In the genomic region with DNA sequence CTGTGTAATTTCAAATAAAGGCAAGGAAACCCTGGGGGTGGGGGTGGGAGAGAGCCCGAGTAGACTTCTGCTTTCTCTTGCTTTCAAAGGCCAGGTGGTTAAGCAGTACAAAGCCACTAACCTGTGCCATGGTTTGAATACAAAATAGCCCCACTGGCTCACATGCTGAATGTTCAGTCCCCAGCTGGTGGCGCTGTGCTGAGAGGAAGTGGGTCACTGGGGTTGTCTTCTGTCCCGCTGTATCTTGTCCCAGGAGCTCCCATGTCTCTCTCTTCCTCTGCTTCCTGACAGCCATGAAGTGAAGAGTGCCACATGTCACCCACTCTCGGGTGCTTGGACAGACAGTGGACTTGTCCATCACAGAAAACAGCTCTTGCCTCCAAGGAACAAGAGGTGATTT, we compare ENCODE assay signal across 11 mouse cellular contexts. TPM values are rescaled to one million over a fixed set of nuclear protein-coding genes. Genes with fewer than 3 reads are reported as not detected.
DNase-seq lines count a peak whose midpoint lies in the region; ATAC-seq and TF ChIP-seq lines count a peak whose summit lies in the region.
"Had no signal": no experiment of that assay in that cellular context is flagged by ENCODE, and none has a peak within 500 bp of the region (broad histone marks: within the 10 kb centered on the region; RNA-seq: fewer than 3 reads in every experiment).

No protein-coding gene starts in this region.

- intact Hi-C loops in left cerebral cortex, postnatal 25 days (cut with DNase I): no loop called here

- in situ Hi-C loops in Patski (cut with MboI; ENCODE audit: low pct_unique_long_range_greater_than_20kb): no loop called here

- H3K36me3 ChIP-seq in liver, postnatal 0 days (replicated peaks; ENCODE audit: insufficient read depth, low read length): no peaks in the 10 kb centered on the region
- H3K36me3 ChIP-seq: midbrain, embryonic 15.5 days had no signal

- no peak overlapping the region for H3K9ac ChIP-seq in liver, postnatal 0 days (replicated peaks)
- H3K9ac ChIP-seq: forebrain, embryonic 13.5 days; midbrain, embryonic 15.5 days had no signal

- H3K27me3 ChIP-seq in Patski: peaks cover 4% of the 10 kb centered on the region
- H3K27me3 ChIP-seq in liver, postnatal 0 days (ENCODE audit: insufficient read depth, low read length): no peaks in the 10 kb centered on the region
- H3K27me3 ChIP-seq: midbrain, embryonic 15.5 days had no signal

- DNase-seq in lung, adult 2 months: no peak
- no peak for DNase-seq in lung, adult 18-20 months
- no peak for DNase-seq in Patski (ENCODE audit: low read depth, low spot score)
- DNase-seq in liver, postnatal 0 days: peak; percentile 58
- peak; percentile 69 for DNase-seq in thymus, postnatal 0 days (ENCODE audit: low spot score)
- no peak for DNase-seq in right cerebral cortex, postnatal 4 days
- DNase-seq in left cerebral cortex, postnatal 25 days (ENCODE audit: low spot score in 2 of 2): no peak
- DNase-seq: adrenal gland, postnatal 36 days; kidney, postnatal 14 days had no signal

- CTCF ChIA-PET in Patski (lab: Charles Lee): no interaction called here

- TF ChIP-seq POLR2A in lung, adult 2 months (IDR thresholded peaks at IDR 0.05; ENCODE audit: borderline replicate concordance, extremely low read depth, low read depth, low read length): no peak

- H3K4me3 ChIP-seq in lung, adult 2 months (replicated peaks; ENCODE audit: extremely low read depth, low read depth, low read length): no peak overlapping the region
- H3K4me3 ChIP-seq in liver, postnatal 0 days (ENCODE audit: low read depth, low read length): no peak overlapping the region
- H3K4me3 ChIP-seq: forebrain, embryonic 13.5 days; midbrain, embryonic 15.5 days had no signal

- no peaks in the 10 kb centered on the region for H3K4me1 ChIP-seq in lung, adult 2 months (ENCODE audit: control insufficient read depth, insufficient read depth, low read length)
- 0 out of 2 replicates have a peak, but pooled peaks cover 5% of the 10 kb centered on the region for H3K4me1 ChIP-seq in liver, postnatal 0 days (ENCODE audit: insufficient read depth)
- H3K4me1 ChIP-seq: forebrain, embryonic 13.5 days; midbrain, embryonic 15.5 days had no signal

- no peak for ATAC-seq in Patski
- ATAC-seq in liver, postnatal 0 days: no peak
- ATAC-seq: forebrain, embryonic 13.5 days; midbrain, embryonic 15.5 days had no signal

- H3K4me2 ChIP-seq in liver, postnatal 0 days (ENCODE audit: low read depth, low read length): no peak overlapping the region
- H3K4me2 ChIP-seq: forebrain, embryonic 13.5 days; midbrain, embryonic 15.5 days had no signal

- TF ChIP-seq CTCF in lung, adult 2 months (IDR thresholded peaks at IDR 0.05; ENCODE audit: insufficient read depth, low read length): peak; percentile 23; the same call in 1 of the 2 replicates
- peak; percentile 49 for TF ChIP-seq CTCF in Patski (IDR thresholded peaks at IDR 0.05)
- TF ChIP-seq CTCF in liver, postnatal 0 days (IDR thresholded peaks at IDR 0.05; ENCODE audit: low read depth): peak; percentile 69

- no peak for TF ChIP-seq EP300 in liver, postnatal 0 days (IDR thresholded peaks at IDR 0.05; ENCODE audit: low read depth)

- POLR2A ChIA-PET in Patski (lab: Charles Lee): no interaction called here

- H3K27ac ChIP-seq in liver, postnatal 0 days (ENCODE audit: low read depth): no peak overlapping the region
- H3K27ac ChIP-seq: forebrain, embryonic 13.5 days; midbrain, embryonic 15.5 days had no signal

- 34% methylated on average over 4 of the region's 4 CpGs for WGBS in lung, adult 2 months
- WGBS in liver, postnatal 0 days (ENCODE audit: insufficient replicate concordance): 40% methylated on average over 4 of the region's 4 CpGs

- no peaks in the 10 kb centered on the region for H3K9me3 ChIP-seq in liver, postnatal 0 days (ENCODE audit: low read length)
- H3K9me3 ChIP-seq: forebrain, embryonic 13.5 days; midbrain, embryonic 15.5 days had no signal

RNA-seq across cellular contexts. Expression of a gene that starts 4.9 kb away (rescaled TPM):
- 9.9 and 11.3 TPM in 2 replicates for polyA plus RNA-seq in lung, adult 2 months (2012; rRNA removed)
- 2.2 TPM for polyA plus RNA-seq in Patski (2021)
- polyA plus RNA-seq in liver, postnatal 0 days (2015; fragmentation: Nextera tagmentation; extraction: Ambion mirVana): 29.6 and 38.3 TPM in 2 replicates
- 16.1 and 16.6 TPM in 2 replicates for polyA plus RNA-seq in thymus, postnatal 0 days (2015; fragmentation: Nextera tagmentation; extraction: Ambion mirVana)
- total RNA-seq in left cerebral cortex, postnatal 25 days (2021): 1 to 10 TPM; 1.1 to 1.4 TPM

Comparison
In these comparisons a context has a peak if more than half of its experiments do, and no peak if none do; other contexts are left out.
1. DNase-seq: peak in liver, postnatal 0 days (single experiment) and thymus, postnatal 0 days (single experiment); none in lung, adult 2 months (single experiment), lung, adult 18-20 months (0 of 2), Patski (single experiment), right cerebral cortex, postnatal 4 days (single experiment) and left cerebral cortex, postnatal 25 days (0 of 2).
2. Peak in every context shown above with its lines, with median percentiles within 50 percentile points of each other: CTCF ChIP-seq.